Mouse (Mus musculus): Measurements from ENCODE around the gene Trappc10. TPM values are rescaled to one million over a fixed set of nuclear protein-coding genes. Genes with fewer than 3 reads are reported as not detected.

The Trappc10 gene
- polyA plus RNA-seq, 1 experiment from 2014 or later = 21.7 TPM

- Histone ChIP-seq H3K9ac (replicated peaks) (no peak overlapping the region), H3K9me3 (0 out of 2 replicates have a peak, but pooled peaks cover 5% of the 10 kb centered on the region), H3K4me1 (peaks cover 21% of the 10 kb centered on the region), H3K27me3 (0 out of 2 replicates have a peak, but pooled peaks cover 7% of the 10 kb centered on the region), H3K27ac (replicated peaks) (no peak overlapping the region), H3K36me3 (no peaks in the 10 kb centered on the region), H3K4me2 (replicated peaks) (no peak overlapping the region), H3K4me3 (no peak overlapping the region)
- no peak for ATAC-seq (ENCODE audit: low FRiP score, low read depth)
- 90% methylated on average over 3 of the region's 3 CpGs for WGBS
Measured at GRCm38 (mm10) chr10:78247206-78247605, 2.8 kb upstream of the Trappc10 start.

GRCm38 (mm10) chr10:78246725-78247124, 2.3 kb upstream of the Trappc10 start:
- Histone ChIP-seq H3K27ac (replicated peaks) (no peak overlapping the region), H3K36me3 (no peaks in the 10 kb centered on the region), H3K4me3 (no peak overlapping the region), H3K9me3 (0 out of 2 replicates have a peak, but pooled peaks cover 5% of the 10 kb centered on the region), H3K27me3 (0 out of 2 replicates have a peak, but pooled peaks cover 7% of the 10 kb centered on the region), H3K9ac (replicated peaks) (no peak overlapping the region), H3K4me1 (peaks cover 21% of the 10 kb centered on the region), H3K4me2 (replicated peaks) (no peak overlapping the region)
- 84% methylated on average over 4 of the region's 4 CpGs for WGBS
- ATAC-seq (ENCODE audit: low FRiP score, low read depth) = no peak

GRCm38 (mm10) chr10:78245225-78245547, 745 bp upstream of the Trappc10 start:
- Histone ChIP-seq H3K27me3 (0 out of 2 replicates have a peak, but pooled peaks cover 7% of the 10 kb centered on the region), H3K9me3 (no peaks in the 10 kb centered on the region), H3K4me3 (peak overlapping the region; percentile 94), H3K4me2 (replicated peaks) (peak overlapping the region; percentile 93), H3K9ac (replicated peaks) (peak overlapping the region; percentile 90), H3K4me1 (peaks cover 21% of the 10 kb centered on the region), H3K27ac (replicated peaks) (peak overlapping the region; percentile 67), H3K36me3 (no peaks in the 10 kb centered on the region)
- 16% methylated on average over 7 of the region's 7 CpGs for WGBS
- ATAC-seq (ENCODE audit: low FRiP score, low read depth) = 0 out of 2 replicates have a peak, but pooled peaks have one; percentile 5

GRCm38 (mm10) chr10:78244058-78244437, 393 bp downstream of the Trappc10 start:
- peak; percentile 67 for ATAC-seq (ENCODE audit: low FRiP score, low read depth)
- Histone ChIP-seq H3K4me3 (peak overlapping the region; percentile 94), H3K9ac (replicated peaks) (peak overlapping the region; percentile 90), H3K36me3 (no peaks in the 10 kb centered on the region), H3K4me1 (peaks cover 21% of the 10 kb centered on the region), H3K27ac (replicated peaks) (peak overlapping the region; percentile 54), H3K9me3 (no peaks in the 10 kb centered on the region), H3K27me3 (0 out of 2 replicates have a peak, but pooled peaks cover 7% of the 10 kb centered on the region), H3K4me2 (replicated peaks) (peak overlapping the region; percentile 93)
- under 1% methylated on average over 25 of the region's 33 CpGs for WGBS

GRCm38 (mm10) chr10:78238926-78239325, 5.5 kb downstream of the Trappc10 start:
- WGBS = 85% methylated on average over 6 of the region's 6 CpGs
- no peak overlapping the region for H3K27ac ChIP-seq (replicated peaks)

GRCm38 (mm10) chr10:78238297-78238696, 6.1 kb downstream of the Trappc10 start:
- H3K4me1 ChIP-seq = peaks cover 6% of the 10 kb centered on the region
- 94% methylated on average over 5 of the region's 5 CpGs for WGBS
- no peak overlapping the region for H3K4me3 ChIP-seq
- no peak overlapping the region for H3K27ac ChIP-seq (replicated peaks)
- no peaks in the 10 kb centered on the region for H3K9me3 ChIP-seq
- 0 out of 2 replicates have a peak, but pooled peaks cover 3% of the 10 kb centered on the region for H3K36me3 ChIP-seq
- H3K27me3 ChIP-seq = no peaks in the 10 kb centered on the region
- no peak overlapping the region for H3K4me2 ChIP-seq (replicated peaks)
- no peak overlapping the region for H3K9ac ChIP-seq (replicated peaks)
- ATAC-seq (ENCODE audit: low FRiP score, low read depth) = no peak

More at GRCm38 (mm10) chr10:78238926-78239325, 5.5 kb downstream of the Trappc10 start:
- 0 out of 2 replicates have a peak, but pooled peaks cover 3% of the 10 kb centered on the region for H3K36me3 ChIP-seq
- no peak overlapping the region for H3K4me2 ChIP-seq (replicated peaks)
- peaks cover 12% of the 10 kb centered on the region for H3K4me1 ChIP-seq
- H3K9ac ChIP-seq (replicated peaks) = no peak overlapping the region
- no peaks in the 10 kb centered on the region for H3K9me3 ChIP-seq
- H3K4me3 ChIP-seq = no peak overlapping the region
- H3K27me3 ChIP-seq = no peaks in the 10 kb centered on the region
- no peak for ATAC-seq (ENCODE audit: low FRiP score, low read depth)

GRCm38 (mm10) chr10:78237809-78238208, 6.6 kb downstream of the Trappc10 start:
- Histone ChIP-seq H3K27ac (replicated peaks) (no peak overlapping the region), H3K4me3 (no peak overlapping the region), H3K36me3 (0 out of 2 replicates have a peak, but pooled peaks cover 3% of the 10 kb centered on the region), H3K9ac (replicated peaks) (no peak overlapping the region), H3K4me1 (peaks cover 1% of the 10 kb centered on the region), H3K9me3 (no peaks in the 10 kb centered on the region), H3K4me2 (replicated peaks) (no peak overlapping the region), H3K27me3 (no peaks in the 10 kb centered on the region)
- no peak for ATAC-seq (ENCODE audit: low FRiP score, low read depth)
- WGBS = 86% methylated on average over 6 of the region's 6 CpGs

GRCm38 (mm10) chr10:78236885-78237629, 7.4 kb downstream of the Trappc10 start:
- H3K9me3 ChIP-seq = no peaks in the 10 kb centered on the region
- WGBS = 81% methylated on average over 8 of the region's 8 CpGs
- H3K4me3 ChIP-seq = no peak overlapping the region
- no peak overlapping the region for H3K4me2 ChIP-seq (replicated peaks)
- H3K36me3 ChIP-seq = 0 out of 2 replicates have a peak, but pooled peaks cover 3% of the 10 kb centered on the region
- no peaks in the 10 kb centered on the region for H3K27me3 ChIP-seq
- H3K27ac ChIP-seq (replicated peaks) = no peak overlapping the region
- ATAC-seq (ENCODE audit: low FRiP score, low read depth) = no peak
- no peaks in the 10 kb centered on the region for H3K4me1 ChIP-seq
- H3K9ac ChIP-seq (replicated peaks) = no peak overlapping the region

- no peaks in the 10 kb centered on the region for H3K4me1 ChIP-seq
- whole genome bisulfite sequencing = 96% methylated on average over 6 of the region's 6 CpGs
- H3K27ac ChIP-seq (replicated peaks) = no peak overlapping the region
- H3K27me3 ChIP-seq = no peaks in the 10 kb centered on the region
- H3K9ac ChIP-seq (replicated peaks) = no peak overlapping the region
- H3K36me3 ChIP-seq = peaks cover 21% of the 10 kb centered on the region; the same call in 1 of the 2 replicates
- H3K9me3 ChIP-seq = no peaks in the 10 kb centered on the region
- H3K4me2 ChIP-seq (replicated peaks) = no peak overlapping the region
- ATAC-seq (ENCODE audit: low FRiP score, low read depth) = no peak
- H3K4me3 ChIP-seq = no peak overlapping the region
Measured at GRCm38 (mm10) chr10:78233756-78234155, 10.7 kb downstream of the Trappc10 start.

- no peak overlapping the region for H3K4me2 ChIP-seq (replicated peaks)
- 90% methylated on average over 5 of the region's 5 CpGs for WGBS
- no peaks in the 10 kb centered on the region for H3K9me3 ChIP-seq
- H3K4me1 ChIP-seq = no peaks in the 10 kb centered on the region
- no peak for ATAC-seq (ENCODE audit: low FRiP score, low read depth)
- H3K36me3 ChIP-seq = peaks cover 27% of the 10 kb centered on the region
- no peak overlapping the region for H3K4me3 ChIP-seq
- no peak overlapping the region for H3K9ac ChIP-seq (replicated peaks)
- no peaks in the 10 kb centered on the region for H3K27me3 ChIP-seq
- H3K27ac ChIP-seq (replicated peaks) = no peak overlapping the region
Measured at GRCm38 (mm10) chr10:78233161-78233560, 11.3 kb downstream of the Trappc10 start.

- H3K9me3 ChIP-seq = no peaks in the 10 kb centered on the region
- H3K27ac ChIP-seq (replicated peaks) = no peak overlapping the region
- no peak for ATAC-seq (ENCODE audit: low FRiP score, low read depth)
- no peak overlapping the region for H3K4me2 ChIP-seq (replicated peaks)
- no peaks in the 10 kb centered on the region for H3K4me1 ChIP-seq
- no peak overlapping the region for H3K9ac ChIP-seq (replicated peaks)
- H3K4me3 ChIP-seq = no peak overlapping the region
- H3K36me3 ChIP-seq = peaks cover 29% of the 10 kb centered on the region
- no peaks in the 10 kb centered on the region for H3K27me3 ChIP-seq
- 95% methylated on average over 4 of the region's 4 CpGs for WGBS
Measured at GRCm38 (mm10) chr10:78232301-78232980, 12.0 kb downstream of the Trappc10 start.

GRCm38 (mm10) chr10:78228560-78228928, 15.9 kb downstream of the Trappc10 start:
- Histone ChIP-seq H3K4me2 (replicated peaks) (no peak overlapping the region), H3K27me3 (no peaks in the 10 kb centered on the region), H3K4me3 (no peak overlapping the region), H3K9ac (replicated peaks) (no peak overlapping the region), H3K27ac (replicated peaks) (no peak overlapping the region), H3K9me3 (no peaks in the 10 kb centered on the region), H3K36me3 (peaks cover 35% of the 10 kb centered on the region), H3K4me1 (no peaks in the 10 kb centered on the region)
- WGBS = 93% methylated on average over 5 of the region's 5 CpGs
- ATAC-seq (ENCODE audit: low FRiP score, low read depth) = no peak
